Mouse (Mus musculus): ENCODE data around the gene Zfyve28. TPM values are rescaled to one million over a fixed set of nuclear protein-coding genes. Genes with fewer than 3 reads are reported as not detected.

Gene Zfyve28
- polyA plus RNA-seq, 1 experiment from 2014 or later = not detected

- no peaks in the 10 kb centered on the region; the same call in 1 of the 2 replicates for H3K4me1 ChIP-seq (replicated peaks; ENCODE audit: control insufficient read depth, insufficient read depth, low read length)
- H3K4me2 ChIP-seq = no peak overlapping the region
- H3K4me3 ChIP-seq (ENCODE audit: low read depth, low read length) = no peak overlapping the region
- peaks cover 6% of the 10 kb centered on the region for H3K27me3 ChIP-seq (replicated peaks; ENCODE audit: control insufficient read depth, insufficient read depth, low read length)
- ATAC-seq (replicated peaks; ENCODE audit: low FRiP score) (no peak), DNase-seq (ENCODE audit: low spot score) (no peak)
- WGBS = 67% methylated on average over 7 of the region's 7 CpGs
- H3K36me3 ChIP-seq (ENCODE audit: control insufficient read depth, insufficient read depth, low read length) = no peaks in the 10 kb centered on the region
- no peak overlapping the region for H3K9ac ChIP-seq (ENCODE audit: low read depth, low read length)
- no peaks in the 10 kb centered on the region for H3K9me3 ChIP-seq (ENCODE audit: control insufficient read depth, low read length)
- H3K27ac ChIP-seq (ENCODE audit: low read depth, low read length) = no peak overlapping the region
These were observed 7.3 kb downstream of the Zfyve28 start for GRCm38 (mm10) chr5:34280976-34281375.

DNA sequence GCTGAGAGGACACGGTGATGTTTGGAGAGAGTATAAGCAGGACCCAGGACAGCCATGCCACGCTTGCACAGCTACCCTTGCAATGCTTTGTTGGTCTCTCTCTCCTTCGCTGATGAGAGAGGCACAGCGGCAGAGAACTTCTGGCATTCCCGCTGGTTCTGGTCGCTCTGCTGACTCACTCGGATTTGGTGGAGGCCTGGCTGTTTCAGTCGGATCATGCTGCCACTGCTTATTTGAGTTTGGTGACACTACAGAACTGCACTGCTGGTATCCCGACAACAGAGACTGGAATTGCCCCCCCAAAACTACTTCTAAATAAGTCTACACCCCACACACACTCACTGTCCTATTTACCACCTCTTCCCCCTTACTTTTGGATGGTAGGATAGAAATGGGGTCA, 9.0 kb downstream of the Zfyve28 start:
- ATAC-seq (replicated peaks; ENCODE audit: low FRiP score) (no peak), DNase-seq (ENCODE audit: low spot score) (no peak)
- H3K36me3 ChIP-seq (ENCODE audit: control insufficient read depth, insufficient read depth, low read length) = no peaks in the 10 kb centered on the region
- no peak overlapping the region for H3K9ac ChIP-seq (ENCODE audit: low read depth, low read length)
- H3K27me3 ChIP-seq (replicated peaks; ENCODE audit: control insufficient read depth, insufficient read depth, low read length) = no peaks in the 10 kb centered on the region
- no peak overlapping the region for H3K4me2 ChIP-seq
- no peak overlapping the region for H3K27ac ChIP-seq (ENCODE audit: low read depth, low read length)
- H3K4me3 ChIP-seq (ENCODE audit: low read depth, low read length) = no peak overlapping the region
- no peaks in the 10 kb centered on the region; the same call in 1 of the 2 replicates for H3K4me1 ChIP-seq (replicated peaks; ENCODE audit: control insufficient read depth, insufficient read depth, low read length)
- WGBS = 78% methylated on average over 9 of the region's 9 CpGs
- H3K9me3 ChIP-seq (ENCODE audit: control insufficient read depth, low read length) = no peaks in the 10 kb centered on the region

DNA sequence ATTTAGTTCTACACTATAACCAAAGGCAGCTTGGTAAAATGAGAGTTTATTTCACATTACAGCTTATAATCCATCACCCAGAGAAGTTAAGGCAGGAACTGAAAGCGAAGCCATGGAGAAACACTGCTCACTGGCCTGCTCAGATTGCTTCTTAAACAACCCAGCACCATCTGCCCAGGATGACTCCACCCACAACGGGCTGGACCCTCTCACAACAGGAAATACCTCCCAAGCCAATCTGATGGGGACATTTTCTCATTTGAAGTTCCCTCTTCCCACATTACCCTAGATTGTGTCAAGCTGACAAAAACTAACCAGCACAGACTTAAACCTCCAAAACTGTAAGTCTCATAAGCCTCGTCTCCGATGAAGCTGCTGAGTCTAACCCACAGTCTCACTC, 10.2 kb downstream of the Zfyve28 start:
- H3K27ac ChIP-seq (ENCODE audit: low read depth, low read length) = no peak overlapping the region
- WGBS = 52% methylated on average over 4 of the region's 4 CpGs
- no peak for ATAC-seq (replicated peaks; ENCODE audit: low FRiP score)
- no peak overlapping the region for H3K4me3 ChIP-seq (ENCODE audit: low read depth, low read length)
- H3K4me2 ChIP-seq = no peak overlapping the region
- DNase-seq (ENCODE audit: low spot score) = no peak
- no peaks in the 10 kb centered on the region for H3K9me3 ChIP-seq (ENCODE audit: control insufficient read depth, low read length)
- no peak overlapping the region for H3K9ac ChIP-seq (ENCODE audit: low read depth, low read length)
- H3K36me3 ChIP-seq (ENCODE audit: control insufficient read depth, insufficient read depth, low read length) = no peaks in the 10 kb centered on the region
- no peaks in the 10 kb centered on the region for H3K27me3 ChIP-seq (replicated peaks; ENCODE audit: control insufficient read depth, insufficient read depth, low read length)
- no peaks in the 10 kb centered on the region; the same call in 1 of the 2 replicates for H3K4me1 ChIP-seq (replicated peaks; ENCODE audit: control insufficient read depth, insufficient read depth, low read length)

DNA sequence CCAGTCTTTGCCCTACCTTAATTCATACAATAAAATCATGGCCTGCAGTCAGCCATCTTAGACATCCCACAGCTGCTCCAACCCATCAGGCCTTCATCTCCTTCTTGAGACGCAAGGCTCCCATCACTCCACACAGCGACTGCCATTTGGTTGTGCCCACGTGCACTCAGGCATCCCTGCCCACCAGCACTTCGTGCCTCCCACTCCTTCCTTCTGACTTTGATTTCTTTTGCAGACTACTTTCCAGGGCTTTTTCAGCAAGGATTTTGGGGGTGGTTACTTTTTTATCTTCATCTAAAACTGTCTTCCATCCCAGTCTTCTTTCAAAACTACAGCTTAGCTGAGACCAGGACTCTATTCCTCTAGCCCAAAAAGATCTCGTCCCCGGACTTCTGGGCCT, 11.5 kb downstream of the Zfyve28 start:
- Histone ChIP-seq H3K4me2 (no peak overlapping the region), H3K27me3 (replicated peaks; ENCODE audit: control insufficient read depth, insufficient read depth, low read length) (no peaks in the 10 kb centered on the region), H3K9ac (ENCODE audit: low read depth, low read length) (no peak overlapping the region), H3K4me3 (ENCODE audit: low read depth, low read length) (no peak overlapping the region), H3K27ac (ENCODE audit: low read depth, low read length) (no peak overlapping the region), H3K36me3 (ENCODE audit: control insufficient read depth, insufficient read depth, low read length) (no peaks in the 10 kb centered on the region), H3K9me3 (ENCODE audit: control insufficient read depth, low read length) (no peaks in the 10 kb centered on the region), H3K4me1 (replicated peaks; ENCODE audit: control insufficient read depth, insufficient read depth, low read length) (no peaks in the 10 kb centered on the region)
- DNase-seq (ENCODE audit: low spot score) (no peak), ATAC-seq (replicated peaks; ENCODE audit: low FRiP score) (no peak)
- WGBS = 75% methylated on average over 6 of the region's 6 CpGs

GRCm38 (mm10) chr5:34276191-34276590, 12.1 kb downstream of the Zfyve28 start:
- Histone ChIP-seq H3K36me3 (ENCODE audit: control insufficient read depth, insufficient read depth, low read length) (no peaks in the 10 kb centered on the region), H3K9ac (ENCODE audit: low read depth, low read length) (no peak overlapping the region), H3K9me3 (ENCODE audit: control insufficient read depth, low read length) (no peaks in the 10 kb centered on the region), H3K27ac (ENCODE audit: low read depth, low read length) (no peak overlapping the region), H3K4me1 (replicated peaks; ENCODE audit: control insufficient read depth, insufficient read depth, low read length) (no peaks in the 10 kb centered on the region), H3K27me3 (replicated peaks; ENCODE audit: control insufficient read depth, insufficient read depth, low read length) (no peaks in the 10 kb centered on the region), H3K4me2 (no peak overlapping the region), H3K4me3 (ENCODE audit: low read depth, low read length) (no peak overlapping the region)
- no peak for ATAC-seq (replicated peaks; ENCODE audit: low FRiP score)
- no peak for DNase-seq (ENCODE audit: low spot score)
- WGBS = 78% methylated on average over 7 of the region's 7 CpGs

- no peak overlapping the region for H3K4me2 ChIP-seq
- no peak overlapping the region for H3K27ac ChIP-seq (ENCODE audit: low read depth, low read length)
- WGBS = 78% methylated on average over 10 of the region's 10 CpGs
- no peak for DNase-seq (ENCODE audit: low spot score)
- H3K4me3 ChIP-seq (ENCODE audit: low read depth, low read length) = no peak overlapping the region
- ATAC-seq (replicated peaks; ENCODE audit: low FRiP score) = no peak
- H3K36me3 ChIP-seq (ENCODE audit: control insufficient read depth, insufficient read depth, low read length) = no peaks in the 10 kb centered on the region
- H3K4me1 ChIP-seq (replicated peaks; ENCODE audit: control insufficient read depth, insufficient read depth, low read length) = no peaks in the 10 kb centered on the region; the same call in 1 of the 2 replicates
- no peaks in the 10 kb centered on the region for H3K9me3 ChIP-seq (ENCODE audit: control insufficient read depth, low read length)
- no peak overlapping the region for H3K9ac ChIP-seq (ENCODE audit: low read depth, low read length)
- no peaks in the 10 kb centered on the region for H3K27me3 ChIP-seq (replicated peaks; ENCODE audit: control insufficient read depth, insufficient read depth, low read length)
These were observed 13.5 kb downstream of the Zfyve28 start for GRCm38 (mm10) chr5:34274676-34275293.

DNA sequence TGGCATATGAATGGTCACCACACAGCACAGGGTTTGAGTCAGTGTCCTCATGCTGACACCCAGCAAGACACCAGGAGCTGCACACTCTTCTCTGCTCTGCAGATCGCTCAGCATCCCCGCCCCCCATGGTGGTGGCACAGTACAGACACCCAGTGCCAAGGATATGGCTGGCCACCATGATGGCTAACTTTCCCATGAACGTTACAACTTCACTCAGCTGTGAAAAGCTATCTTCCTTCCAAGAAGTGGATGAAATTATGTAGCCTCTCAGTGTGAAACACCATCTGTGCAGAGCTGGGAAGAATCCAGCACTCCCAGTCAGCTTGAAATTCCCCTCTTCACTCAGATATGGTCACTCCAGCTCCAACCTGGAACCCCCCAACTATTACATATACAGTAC, 14.0 kb downstream of the Zfyve28 start:
- Histone ChIP-seq H3K9ac (ENCODE audit: low read depth, low read length) (no peak overlapping the region), H3K4me1 (replicated peaks; ENCODE audit: control insufficient read depth, insufficient read depth, low read length) (peaks cover 3% of the 10 kb centered on the region; the same call in 1 of the 2 replicates), H3K27me3 (replicated peaks; ENCODE audit: control insufficient read depth, insufficient read depth, low read length) (no peaks in the 10 kb centered on the region), H3K27ac (ENCODE audit: low read depth, low read length) (no peak overlapping the region), H3K36me3 (ENCODE audit: control insufficient read depth, insufficient read depth, low read length) (no peaks in the 10 kb centered on the region), H3K4me3 (ENCODE audit: low read depth, low read length) (no peak overlapping the region), H3K9me3 (ENCODE audit: control insufficient read depth, low read length) (no peaks in the 10 kb centered on the region), H3K4me2 (no peak overlapping the region)
- WGBS = 82% methylated on average over 3 of the region's 3 CpGs
- ATAC-seq (replicated peaks; ENCODE audit: low FRiP score) = no peak
- no peak for DNase-seq (ENCODE audit: low spot score)

- Histone ChIP-seq H3K27ac (ENCODE audit: low read depth, low read length) (no peak overlapping the region), H3K9ac (ENCODE audit: low read depth, low read length) (no peak overlapping the region), H3K4me2 (no peak overlapping the region), H3K4me1 (replicated peaks; ENCODE audit: control insufficient read depth, insufficient read depth, low read length) (peaks cover 3% of the 10 kb centered on the region; the same call in 1 of the 2 replicates), H3K4me3 (ENCODE audit: low read depth, low read length) (no peak overlapping the region), H3K27me3 (replicated peaks; ENCODE audit: control insufficient read depth, insufficient read depth, low read length) (no peaks in the 10 kb centered on the region), H3K36me3 (ENCODE audit: control insufficient read depth, insufficient read depth, low read length) (no peaks in the 10 kb centered on the region), H3K9me3 (ENCODE audit: control insufficient read depth, low read length) (no peaks in the 10 kb centered on the region)
- DNase-seq (ENCODE audit: low spot score) (no peak), ATAC-seq (replicated peaks; ENCODE audit: low FRiP score) (no peak)
- WGBS = 67% methylated on average over 5 of the region's 5 CpGs
These were observed 15.0 kb downstream of the Zfyve28 start for GRCm38 (mm10) chr5:34273251-34273681.

DNA sequence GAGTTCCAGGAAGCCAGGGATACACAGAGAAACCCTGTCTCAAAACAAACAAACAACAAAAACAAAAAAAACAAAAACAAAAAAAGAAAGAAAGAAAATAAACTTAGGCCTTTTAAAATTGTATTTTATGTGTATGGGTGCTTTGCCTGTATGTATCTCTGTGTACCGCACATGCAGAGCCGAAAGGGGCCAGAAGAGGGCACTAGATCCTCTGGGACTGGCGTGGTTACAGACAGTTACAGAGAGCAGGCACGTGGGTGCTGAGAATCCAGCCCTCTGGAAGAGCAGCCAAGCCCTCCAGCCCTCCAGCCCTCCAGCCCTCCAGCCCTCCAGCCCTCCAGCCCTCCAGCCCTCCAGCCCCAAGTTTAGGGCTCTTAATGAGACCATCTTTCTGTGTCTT, 16.5 kb downstream of the Zfyve28 start:
- Histone ChIP-seq H3K4me3 (ENCODE audit: low read depth, low read length) (no peak overlapping the region), H3K9me3 (ENCODE audit: control insufficient read depth, low read length) (no peaks in the 10 kb centered on the region), H3K36me3 (ENCODE audit: control insufficient read depth, insufficient read depth, low read length) (no peaks in the 10 kb centered on the region), H3K27me3 (replicated peaks; ENCODE audit: control insufficient read depth, insufficient read depth, low read length) (no peaks in the 10 kb centered on the region), H3K9ac (ENCODE audit: low read depth, low read length) (no peak overlapping the region), H3K27ac (ENCODE audit: low read depth, low read length) (no peak overlapping the region), H3K4me2 (no peak overlapping the region), H3K4me1 (replicated peaks; ENCODE audit: control insufficient read depth, insufficient read depth, low read length) (peaks cover 3% of the 10 kb centered on the region; the same call in 1 of the 2 replicates)
- DNase-seq (ENCODE audit: low spot score) (peak; percentile 46), ATAC-seq (replicated peaks; ENCODE audit: low FRiP score) (no peak)
- WGBS = 22% methylated on average over 4 of the region's 4 CpGs
